Mouse (Mus musculus): ENCODE results near the gene Rgs7bp. TPM values are rescaled to one million over a fixed set of nuclear protein-coding genes. Genes with fewer than 3 reads are reported as not detected.
"Not testable (repeated sequence)": the region's sequence is repeated elsewhere in the genome, so short reads cannot be mapped to it uniquely, and the experiment has no call there.

Gene Rgs7bp
- polyA plus RNA-seq, 1 experiment = not detected

DNA sequence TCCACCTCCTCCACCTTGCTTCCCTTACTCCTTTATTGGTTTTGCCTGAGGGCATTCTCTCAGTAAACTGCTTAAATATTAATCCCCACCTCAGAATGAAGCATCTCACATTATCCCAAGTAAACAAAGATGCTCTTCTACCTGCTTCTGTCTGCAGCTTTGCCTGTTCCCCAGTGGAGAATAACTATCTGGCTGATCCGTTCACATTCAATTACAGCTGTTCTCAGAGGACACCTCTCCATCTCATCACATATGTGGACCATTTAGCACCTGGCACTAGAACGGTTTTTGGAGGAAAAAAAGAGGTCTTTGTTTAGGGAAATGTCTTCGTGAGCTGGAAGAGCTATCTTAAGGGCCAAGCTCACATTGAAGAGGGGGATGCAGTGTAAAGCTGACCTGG, 123.9 kb downstream of the Rgs7bp start:
- H3K4me3 ChIP-seq (ENCODE audit: insufficient read depth, low read depth, low read length) = no peak overlapping the region
- WGBS = 80% methylated on average over 3 of the region's 3 CpGs
- H3K4me1 ChIP-seq (ENCODE audit: control insufficient read depth, insufficient read depth, low read length) = peaks cover 2% of the 10 kb centered on the region; the same call in 1 of the 2 replicates
- TF ChIP-seq CTCF (IDR thresholded peaks at IDR 0.05; ENCODE audit: insufficient read depth, low read depth, low read length) (no peak), POLR2A (IDR thresholded peaks at IDR 0.05; ENCODE audit: insufficient read depth, low read depth, low read length) (no peak)
- H3K27ac ChIP-seq (ENCODE audit: insufficient read depth, low read depth, low read length) = no peak overlapping the region

DNA sequence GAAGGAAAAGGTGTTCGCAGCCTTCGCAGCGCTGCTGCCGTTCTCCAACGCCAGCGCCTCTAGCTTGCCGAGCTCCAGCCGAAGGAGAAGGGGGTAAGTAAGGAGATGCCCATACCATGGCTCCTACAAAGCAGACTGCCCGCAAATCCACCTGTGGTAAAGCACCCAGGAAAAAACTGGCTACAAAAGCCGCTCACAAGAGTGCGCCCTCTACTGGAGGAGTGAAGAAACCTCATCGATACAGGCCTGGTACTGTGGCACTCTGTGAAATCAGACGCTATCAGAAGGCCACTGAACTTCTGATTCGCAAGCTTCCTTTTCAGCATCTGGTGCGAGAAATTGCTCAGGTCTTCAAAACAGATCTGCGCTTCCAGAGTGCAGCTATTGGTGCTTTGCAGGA, 136.1 kb downstream of the Rgs7bp start:
- no peak overlapping the region for H3K27ac ChIP-seq (ENCODE audit: insufficient read depth, low read depth, low read length)
- H3K4me3 ChIP-seq (ENCODE audit: insufficient read depth, low read depth, low read length) = no peak overlapping the region
- TF ChIP-seq POLR2A (IDR thresholded peaks at IDR 0.05; ENCODE audit: insufficient read depth, low read depth, low read length) (no peak), CTCF (IDR thresholded peaks at IDR 0.05; ENCODE audit: insufficient read depth, low read depth, low read length) (no peak)
- no peaks in the 10 kb centered on the region for H3K4me1 ChIP-seq (ENCODE audit: control insufficient read depth, insufficient read depth, low read length)
- 81% methylated on average over 16 of the region's 16 CpGs for WGBS

GRCm38 (mm10) chr13:104916771-104917170, 138.0 kb downstream of the Rgs7bp start:
- WGBS = 92% methylated on average over 6 of the region's 6 CpGs

DNA sequence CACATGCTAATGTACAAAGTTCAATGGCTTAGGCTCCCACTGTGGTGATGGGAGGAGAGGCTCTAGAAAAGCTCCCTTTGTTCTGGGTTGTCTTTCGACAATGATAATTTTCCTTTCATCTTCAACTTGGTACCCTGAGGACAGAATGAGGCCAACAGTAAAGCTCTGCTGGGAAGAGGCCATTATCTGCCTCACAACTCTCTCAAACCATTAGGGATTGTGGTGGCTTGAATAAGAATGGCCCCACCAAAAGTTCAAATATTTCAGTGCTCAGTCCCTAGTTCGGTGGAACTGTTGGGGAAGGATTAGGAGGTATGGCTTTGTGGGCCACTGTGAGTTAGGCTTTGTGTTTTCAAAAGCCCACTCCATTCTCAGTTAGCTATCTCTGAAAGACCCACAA, 138.6 kb downstream of the Rgs7bp start:
- H3K4me3 ChIP-seq (ENCODE audit: insufficient read depth, low read depth, low read length) = no peak overlapping the region
- no peak for TF ChIP-seq POLR2A (IDR thresholded peaks at IDR 0.05; ENCODE audit: insufficient read depth, low read depth, low read length)
- TF ChIP-seq CTCF (IDR thresholded peaks at IDR 0.05; ENCODE audit: insufficient read depth, low read depth, low read length) = no peak
- 73% methylated on average over 2 of the region's 2 CpGs for WGBS
- no peaks in the 10 kb centered on the region for H3K4me1 ChIP-seq (ENCODE audit: control insufficient read depth, insufficient read depth, low read length)
- no peak overlapping the region for H3K27ac ChIP-seq (ENCODE audit: insufficient read depth, low read depth, low read length)

More at GRCm38 (mm10) chr13:104916771-104917170, 138.0 kb downstream of the Rgs7bp start:
- not testable (repeated sequence) for H3K4me3 ChIP-seq (ENCODE audit: insufficient read depth, low read depth, low read length); H3K4me1 ChIP-seq (ENCODE audit: control insufficient read depth, insufficient read depth, low read length); H3K27ac ChIP-seq (ENCODE audit: insufficient read depth, low read depth, low read length)

DNA sequence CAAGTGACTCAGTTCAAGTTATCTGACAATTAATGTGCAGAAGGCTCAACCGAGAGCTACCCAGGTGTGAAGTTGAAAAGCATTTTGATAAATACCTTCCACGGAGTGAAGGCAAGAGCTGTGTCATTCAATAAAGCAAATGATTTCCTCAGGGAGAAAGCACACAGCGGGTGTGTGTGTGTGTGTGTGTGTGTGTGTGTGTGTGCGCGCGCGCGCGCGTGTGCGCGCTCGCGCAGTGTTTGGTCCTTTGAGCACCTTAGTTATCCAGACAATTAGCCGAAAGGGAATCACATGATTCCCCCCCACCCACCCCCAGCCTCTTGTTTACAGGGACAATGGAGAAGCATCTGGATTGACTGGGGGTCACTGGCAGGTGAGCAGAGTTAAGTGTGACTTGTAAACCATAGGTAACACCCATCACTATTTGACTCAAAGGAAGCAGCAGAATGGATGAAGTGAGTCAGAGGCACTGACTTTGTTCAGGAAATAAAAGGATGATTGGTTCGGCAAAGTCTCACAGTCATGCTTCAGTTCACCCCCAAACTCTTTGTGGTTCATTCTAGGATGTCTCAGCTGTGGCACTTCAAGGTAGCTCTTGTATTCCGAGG, 140.3 kb downstream of the Rgs7bp start:
- TF ChIP-seq CTCF (IDR thresholded peaks at IDR 0.05; ENCODE audit: insufficient read depth, low read depth, low read length) (no peak), POLR2A (IDR thresholded peaks at IDR 0.05; ENCODE audit: insufficient read depth, low read depth, low read length) (no peak)
- Histone ChIP-seq H3K27ac (ENCODE audit: insufficient read depth, low read depth, low read length) (no peak overlapping the region), H3K4me1 (ENCODE audit: control insufficient read depth, insufficient read depth, low read length) (no peaks in the 10 kb centered on the region), H3K4me3 (ENCODE audit: insufficient read depth, low read depth, low read length) (no peak overlapping the region)
- 80% methylated on average over 17 of the region's 17 CpGs for WGBS

GRCm38 (mm10) chr13:104911626-104912025, 143.1 kb downstream of the Rgs7bp start:
- H3K4me3 ChIP-seq (ENCODE audit: insufficient read depth, low read depth, low read length); H3K4me1 ChIP-seq (ENCODE audit: control insufficient read depth, insufficient read depth, low read length); H3K27ac ChIP-seq (ENCODE audit: insufficient read depth, low read depth, low read length): not testable (repeated sequence)
- WGBS = 55% methylated on average over 5 of the region's 5 CpGs

- 97% methylated on average over 1 of the region's 1 CpGs for WGBS
- H3K27ac ChIP-seq (ENCODE audit: insufficient read depth, low read depth, low read length); H3K4me3 ChIP-seq (ENCODE audit: insufficient read depth, low read depth, low read length); H3K4me1 ChIP-seq (ENCODE audit: control insufficient read depth, insufficient read depth, low read length): not testable (repeated sequence)
These were observed 143.7 kb downstream of the Rgs7bp start for GRCm38 (mm10) chr13:104911006-104911405.

GRCm38 (mm10) chr13:104908691-104909090, 146.0 kb downstream of the Rgs7bp start:
- H3K4me3 ChIP-seq (ENCODE audit: insufficient read depth, low read depth, low read length) = no peak overlapping the region
- H3K27ac ChIP-seq (ENCODE audit: insufficient read depth, low read depth, low read length) = no peak overlapping the region
- no peaks in the 10 kb centered on the region for H3K4me1 ChIP-seq (ENCODE audit: control insufficient read depth, insufficient read depth, low read length)
- TF ChIP-seq POLR2A (IDR thresholded peaks at IDR 0.05; ENCODE audit: insufficient read depth, low read depth, low read length) (no peak), CTCF (IDR thresholded peaks at IDR 0.05; ENCODE audit: insufficient read depth, low read depth, low read length) (no peak)
- WGBS = 66% methylated on average over 7 of the region's 7 CpGs

Other genes starting within 250 kb of the Rgs7bp start
- gene Cwc27, start 237.8 kb downstream of the Rgs7bp start, polyA plus RNA-seq (2012; ENCODE audit: insufficient read depth, insufficient read length, low replicate concordance, missing spikeins) = not detected in 2 replicates
- gene Shisal2b, start 191.0 kb downstream of the Rgs7bp start, polyA plus RNA-seq (2012; ENCODE audit: insufficient read depth, insufficient read length, low replicate concordance, missing spikeins) = not detected in 2 replicates
- gene 4933425L06Rik, start 27.2 kb upstream of the Rgs7bp start, polyA plus RNA-seq (2012; ENCODE audit: insufficient read depth, insufficient read length, low replicate concordance, missing spikeins) = not detected in 2 replicates
- gene Rnf180, start 239.9 kb upstream of the Rgs7bp start, polyA plus RNA-seq (2012; ENCODE audit: insufficient read depth, insufficient read length, low replicate concordance, missing spikeins) = not detected in 2 replicates